In genomic region chr3:90515242-90515641, GRCm38 (mm10) we compare ENCODE assay signal across 8 mouse cellular contexts. TPM values are rescaled to one million over a fixed set of nuclear protein-coding genes. Genes with fewer than 3 reads are reported as not detected.
DNase-seq lines count a peak whose midpoint lies in the region; ATAC-seq and TF ChIP-seq lines count a peak whose summit lies in the region.

No protein-coding gene starts in this region.

- peak overlapping the region; percentile 90 for H3K4me2 ChIP-seq in heart, embryonic 11.5 days
- peak overlapping the region; percentile 80 for H3K4me2 ChIP-seq in kidney, embryonic 15.5 days

- ATAC-seq in heart, embryonic 11.5 days (replicated peaks; ENCODE audit: insufficient number of reproducible peaks, low FRiP score, low TSS enrichment) = no peak
- peak; percentile 32 for ATAC-seq in kidney, embryonic 15.5 days (replicated peaks; ENCODE audit: low FRiP score)
- ATAC-seq in cerebellum, adult (ENCODE audit: insufficient number of reproducible peaks, low FRiP score, low TSS enrichment) = no peak

- peak; percentile 18 for DNase-seq in CD4-positive, CD25-positive, alpha-beta regulatory T cell, adult 2 months (ENCODE audit: low read depth, low spot score)
- DNase-seq in lung, postnatal 36 days = peak; percentile 85
- no peak for DNase-seq in left cerebral cortex, postnatal 14 days (ENCODE audit: low spot score in 2 of 2)
- DNase-seq in urinary bladder, postnatal 4 days (ENCODE audit: low spot score in 2 of 2) = no peak

- H3K9ac ChIP-seq in heart, embryonic 11.5 days (ENCODE audit: low read depth, low read length) = peak overlapping the region; percentile 63
- H3K9ac ChIP-seq in kidney, embryonic 15.5 days = peak overlapping the region; percentile 37

- TF ChIP-seq CTCF in bone marrow, adult 2 months (IDR thresholded peaks at IDR 0.05; ENCODE audit: control insufficient read depth, insufficient read depth, low read length) = no peak

- peaks cover 3% of the 10 kb centered on the region; the same call in 1 of the 2 replicates for H3K4me1 ChIP-seq in bone marrow, adult 2 months (ENCODE audit: control insufficient read depth, insufficient read depth, low read length)
- peaks cover 11% of the 10 kb centered on the region for H3K4me1 ChIP-seq in heart, embryonic 11.5 days (ENCODE audit: control insufficient read depth, insufficient read depth, low read length)
- peaks cover 24% of the 10 kb centered on the region for H3K4me1 ChIP-seq in kidney, embryonic 15.5 days

- H3K36me3 ChIP-seq in heart, embryonic 11.5 days (ENCODE audit: control insufficient read depth, insufficient read depth, low read length) = no peaks in the 10 kb centered on the region
- H3K36me3 ChIP-seq in kidney, embryonic 15.5 days = peaks cover 6% of the 10 kb centered on the region

- TF ChIP-seq POLR2A in bone marrow, adult 2 months (IDR thresholded peaks at IDR 0.05; ENCODE audit: borderline replicate concordance, control insufficient read depth, low read depth, low read length) = no peak

- H3K27ac ChIP-seq in bone marrow, adult 2 months (ENCODE audit: control insufficient read depth, insufficient read depth, low read depth, low read length, poor library complexity) = no peak overlapping the region
- H3K27ac ChIP-seq in heart, embryonic 11.5 days (ENCODE audit: low read depth, low read length) = no peak overlapping the region
- H3K27ac ChIP-seq in kidney, embryonic 15.5 days = peak overlapping the region; percentile 74; the same call in 1 of the 2 replicates

- peaks cover 4% of the 10 kb centered on the region; the same call in 1 of the 2 replicates for H3K27me3 ChIP-seq in heart, embryonic 11.5 days (ENCODE audit: control insufficient read depth, insufficient read depth, low read length)
- no peaks in the 10 kb centered on the region for H3K27me3 ChIP-seq in kidney, embryonic 15.5 days

- 4% methylated on average over 1 of the region's 1 CpGs for WGBS in bone marrow, adult 2 months
- WGBS in heart, embryonic 11.5 days (ENCODE audit: insufficient replicate concordance) = 39% methylated on average over 1 of the region's 1 CpGs
- 42% methylated on average over 1 of the region's 1 CpGs for WGBS in kidney, embryonic 15.5 days

- intact Hi-C loops in left cerebral cortex, postnatal 14 days (cut with DNase I) = no loop called here

- H3K4me3 ChIP-seq in bone marrow, adult 2 months (replicated peaks; ENCODE audit: control insufficient read depth, low read depth, low read length) = peak overlapping the region; percentile 74
- H3K4me3 ChIP-seq in heart, embryonic 11.5 days (ENCODE audit: low read depth, low read length) = peak overlapping the region; percentile 51
- H3K4me3 ChIP-seq in kidney, embryonic 15.5 days (replicated peaks) = peak overlapping the region; percentile 45

- H3K9me3 ChIP-seq in heart, embryonic 11.5 days (replicated peaks; ENCODE audit: control insufficient read depth, low read length) = no peaks in the 10 kb centered on the region
- H3K9me3 ChIP-seq in kidney, embryonic 15.5 days (replicated peaks) = no peaks in the 10 kb centered on the region

RNA-seq across cellular contexts. Expression of gene S100a13, which starts 1.0 kb away (rescaled TPM):
- 60.0 and 93.3 TPM in 2 replicates for polyA plus RNA-seq in bone marrow, adult 2 months (2011; ENCODE audit: insufficient read depth, insufficient read length, low replicate concordance, missing spikeins)
- 59.7 and 65.4 TPM in 2 replicates for polyA plus RNA-seq in heart, embryonic 11.5 days (2014; fragmentation: Nextera tagmentation; extraction: Ambion mirVana)
- polyA plus RNA-seq in kidney, embryonic 15.5 days (2015; fragmentation: Nextera tagmentation; extraction: Ambion mirVana) = 39.8 and 40.5 TPM in 2 replicates
- 10 to 100 TPM; 20.4 to 22.3 TPM for total RNA-seq in left cerebral cortex, postnatal 14 days (2021)

RNA-seq across cellular contexts. Expression of gene S100a1, which starts 1.1 kb away (rescaled TPM):
- 33.5 and 34.4 TPM in 2 replicates for polyA plus RNA-seq in bone marrow, adult 2 months (2011; ENCODE audit: insufficient read depth, insufficient read length, low replicate concordance, missing spikeins)
- 137 and 138 TPM in 2 replicates for polyA plus RNA-seq in heart, embryonic 11.5 days (2014; fragmentation: Nextera tagmentation; extraction: Ambion mirVana)
- 79.4 and 87.1 TPM in 2 replicates for polyA plus RNA-seq in kidney, embryonic 15.5 days (2015; fragmentation: Nextera tagmentation; extraction: Ambion mirVana)
- total RNA-seq in left cerebral cortex, postnatal 14 days (2021) = 10 to 100 TPM; 83.1 to 85.0 TPM

RNA-seq across cellular contexts. Expression of gene Chtop, which starts 5.9 kb away (rescaled TPM):
- 74.1 and 92.0 TPM in 2 replicates for polyA plus RNA-seq in bone marrow, adult 2 months (2011; ENCODE audit: insufficient read depth, insufficient read length, low replicate concordance, missing spikeins)
- 70.3 and 73.9 TPM in 2 replicates for polyA plus RNA-seq in heart, embryonic 11.5 days (2014; fragmentation: Nextera tagmentation; extraction: Ambion mirVana)
- 149 and 152 TPM in 2 replicates for polyA plus RNA-seq in kidney, embryonic 15.5 days (2015; fragmentation: Nextera tagmentation; extraction: Ambion mirVana)
- 100 to 1,000 TPM; 180 to 184 TPM for total RNA-seq in left cerebral cortex, postnatal 14 days (2021)

RNA-seq across cellular contexts. Expression of gene S100a14, which starts 11.4 kb away (rescaled TPM):
- polyA plus RNA-seq in bone marrow, adult 2 months (2011; ENCODE audit: insufficient read depth, insufficient read length, low replicate concordance, missing spikeins) = not detected in 2 replicates
- polyA plus RNA-seq in heart, embryonic 11.5 days (2014; fragmentation: Nextera tagmentation; extraction: Ambion mirVana) = not detected in 2 replicates
- 3.8 and 6.6 TPM in 2 replicates for polyA plus RNA-seq in kidney, embryonic 15.5 days (2015; fragmentation: Nextera tagmentation; extraction: Ambion mirVana)
- total RNA-seq in left cerebral cortex, postnatal 14 days (2021) = under 1 TPM; 0.57 TPM

RNA-seq across cellular contexts. Expression of gene S100a16, which starts 21.8 kb away (rescaled TPM):
- 10.9 and 17.1 TPM in 2 replicates for polyA plus RNA-seq in bone marrow, adult 2 months (2011; ENCODE audit: insufficient read depth, insufficient read length, low replicate concordance, missing spikeins)
- polyA plus RNA-seq in heart, embryonic 11.5 days (2014; fragmentation: Nextera tagmentation; extraction: Ambion mirVana) = 26.9 and 28.4 TPM in 2 replicates
- 190 and 192 TPM in 2 replicates for polyA plus RNA-seq in kidney, embryonic 15.5 days (2015; fragmentation: Nextera tagmentation; extraction: Ambion mirVana)
- 10 to 100 TPM; 77.0 to 96.7 TPM for total RNA-seq in left cerebral cortex, postnatal 14 days (2021)

Comparison
In these comparisons a context has a peak if more than half of its experiments do, and no peak if none do; other contexts are left out.
1. DNase-seq: peak in CD4-positive, CD25-positive, alpha-beta regulatory T cell, adult 2 months (single experiment) and lung, postnatal 36 days (single experiment); none in left cerebral cortex, postnatal 14 days (0 of 2) and urinary bladder, postnatal 4 days (0 of 2).
2. Peak in every context shown above with its lines, with median percentiles within 50 percentile points of each other: H3K4me3 ChIP-seq.